Mouse (Mus musculus): ENCODE results near the gene Adamts1. TPM values are rescaled to one million over a fixed set of nuclear protein-coding genes. Genes with fewer than 3 reads are reported as not detected.

Gene Adamts1
- polyA plus RNA-seq, 1 experiment = 29.3 TPM

DNA sequence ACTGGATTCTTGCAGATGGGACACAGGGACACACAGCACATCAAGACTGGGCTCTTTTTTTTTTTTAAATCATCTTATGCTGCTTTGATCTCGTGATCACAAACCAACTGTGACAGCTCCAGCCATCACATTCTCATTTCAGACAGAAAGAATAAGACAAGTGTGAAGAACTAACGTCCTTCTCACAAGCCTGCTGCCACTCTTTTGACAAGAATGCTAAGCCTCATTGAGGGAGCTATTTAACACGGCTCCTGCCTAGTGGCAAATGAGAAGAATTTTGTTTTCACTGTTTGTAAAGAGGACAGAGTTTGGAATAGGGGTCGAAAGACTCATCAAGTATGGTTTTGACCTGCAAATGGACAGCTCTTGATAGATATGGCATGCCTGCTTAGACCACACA lies 35.6 kb downstream of the Adamts1 start:
- DNase-seq = no peak
- WGBS = 66% methylated on average over 4 of the region's 4 CpGs
- no peak overlapping the region for H3K27ac ChIP-seq (ENCODE audit: insufficient read depth, low read depth, low read length)
- no peak overlapping the region for H3K4me3 ChIP-seq (ENCODE audit: insufficient read depth, low read depth, low read length)
- H3K27me3 ChIP-seq (replicated peaks; ENCODE audit: control insufficient read depth, insufficient read depth, low read length) = no peaks in the 10 kb centered on the region
- TF ChIP-seq POLR2A (IDR thresholded peaks at IDR 0.05; ENCODE audit: low read depth, low read length) = no peak
- TF ChIP-seq CTCF (conservative IDR thresholded peaks at IDR 0.05; ENCODE audit: insufficient read depth, insufficient read length, low read depth, low read length) = no peak
- H3K4me1 ChIP-seq (ENCODE audit: control insufficient read depth, insufficient read depth, low read length) = no peaks in the 10 kb centered on the region
- H3K36me3 ChIP-seq (ENCODE audit: control insufficient read depth, insufficient read depth, low read length) = no peaks in the 10 kb centered on the region

DNA sequence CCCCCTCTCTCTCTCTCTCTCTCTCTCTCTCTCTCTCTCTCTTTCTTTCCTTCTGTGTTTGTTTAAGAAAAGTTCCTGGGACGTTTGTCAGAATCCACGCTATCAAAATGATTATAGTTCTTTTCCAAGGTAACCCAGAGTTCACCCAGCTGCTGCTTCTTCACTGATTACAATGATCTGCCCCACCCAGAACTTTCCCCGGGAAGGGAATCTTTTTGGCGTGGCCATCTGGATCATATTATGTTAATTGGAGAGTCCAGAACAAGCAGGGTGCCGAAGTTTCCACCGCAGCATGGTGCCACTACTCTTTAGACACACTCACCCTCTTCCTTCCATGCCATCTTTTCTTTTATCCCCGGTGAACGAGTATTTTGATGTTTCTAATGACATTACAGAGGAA lies 37.2 kb downstream of the Adamts1 start:
- TF ChIP-seq POLR2A (IDR thresholded peaks at IDR 0.05; ENCODE audit: low read depth, low read length) = no peak
- TF ChIP-seq CTCF (conservative IDR thresholded peaks at IDR 0.05; ENCODE audit: insufficient read depth, insufficient read length, low read depth, low read length) = no peak
- 42% methylated on average over 8 of the region's 8 CpGs for WGBS
- Histone ChIP-seq H3K27ac (ENCODE audit: insufficient read depth, low read depth, low read length) (no peak overlapping the region), H3K4me1 (ENCODE audit: control insufficient read depth, insufficient read depth, low read length) (no peaks in the 10 kb centered on the region), H3K27me3 (replicated peaks; ENCODE audit: control insufficient read depth, insufficient read depth, low read length) (no peaks in the 10 kb centered on the region), H3K36me3 (ENCODE audit: control insufficient read depth, insufficient read depth, low read length) (no peaks in the 10 kb centered on the region), H3K4me3 (ENCODE audit: insufficient read depth, low read depth, low read length) (no peak overlapping the region)
- no peak for DNase-seq

DNA sequence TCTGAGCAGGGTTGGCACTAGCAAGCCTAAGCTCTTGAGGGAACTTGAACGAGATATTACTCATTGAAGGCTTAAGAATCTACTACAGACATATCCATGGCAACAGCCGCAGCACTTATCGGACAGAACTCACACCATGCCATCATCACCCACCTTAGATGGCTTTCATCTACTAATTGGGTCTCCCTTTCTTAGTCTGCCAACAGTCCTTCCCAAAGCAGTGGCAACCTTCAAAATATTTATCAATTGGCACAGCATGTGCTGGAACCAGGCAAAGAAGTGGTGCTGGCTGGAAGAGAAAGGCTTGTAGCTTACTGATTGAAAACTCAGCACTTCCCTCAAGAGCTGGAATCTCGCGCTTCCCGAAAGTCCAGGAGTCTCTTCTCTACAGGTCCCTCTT lies 37.7 kb downstream of the Adamts1 start:
- TF ChIP-seq POLR2A (IDR thresholded peaks at IDR 0.05; ENCODE audit: low read depth, low read length) = no peak
- TF ChIP-seq CTCF (conservative IDR thresholded peaks at IDR 0.05; ENCODE audit: insufficient read depth, insufficient read length, low read depth, low read length) = no peak
- no peak for DNase-seq
- H3K27ac ChIP-seq (ENCODE audit: insufficient read depth, low read depth, low read length) = no peak overlapping the region
- no peaks in the 10 kb centered on the region for H3K27me3 ChIP-seq (replicated peaks; ENCODE audit: control insufficient read depth, insufficient read depth, low read length)
- no peaks in the 10 kb centered on the region for H3K36me3 ChIP-seq (ENCODE audit: control insufficient read depth, insufficient read depth, low read length)
- H3K4me1 ChIP-seq (ENCODE audit: control insufficient read depth, insufficient read depth, low read length) = no peaks in the 10 kb centered on the region
- no peak overlapping the region for H3K4me3 ChIP-seq (ENCODE audit: insufficient read depth, low read depth, low read length)
- WGBS = 92% methylated on average over 6 of the region's 6 CpGs

DNA sequence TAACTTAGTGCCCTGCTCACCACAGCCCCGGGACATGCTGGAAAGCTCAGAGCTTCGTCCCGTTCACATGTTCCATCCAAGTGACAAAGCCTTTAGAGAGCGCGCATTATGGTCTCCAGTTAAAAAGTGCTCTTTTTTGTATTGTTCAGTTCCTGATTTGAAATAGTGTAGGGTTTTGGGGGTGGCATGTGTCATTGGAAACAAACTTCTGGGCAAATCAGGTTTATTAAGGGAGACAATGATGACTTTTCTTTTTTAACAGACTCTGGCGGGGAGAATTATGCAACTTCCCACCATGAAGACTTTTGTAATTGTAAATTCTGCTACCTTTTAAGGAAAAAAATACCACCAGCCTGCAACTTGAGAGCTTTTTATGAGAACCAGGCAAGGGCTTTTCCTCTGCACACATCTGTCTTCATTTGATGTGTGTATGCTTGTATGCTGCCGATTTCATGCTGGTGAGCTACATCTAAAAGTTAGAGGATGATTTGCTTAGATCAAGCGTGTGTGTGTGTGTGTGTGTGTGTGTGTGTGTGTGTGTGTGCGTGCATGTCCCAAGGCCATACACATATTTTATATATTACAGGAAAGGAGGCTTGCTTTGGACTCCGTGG lies 40.8 kb downstream of the Adamts1 start:
- TF ChIP-seq CTCF (conservative IDR thresholded peaks at IDR 0.05; ENCODE audit: insufficient read depth, insufficient read length, low read depth, low read length) = no peak
- no peak for TF ChIP-seq POLR2A (IDR thresholded peaks at IDR 0.05; ENCODE audit: low read depth, low read length)
- Histone ChIP-seq H3K4me1 (ENCODE audit: control insufficient read depth, insufficient read depth, low read length) (no peaks in the 10 kb centered on the region), H3K36me3 (ENCODE audit: control insufficient read depth, insufficient read depth, low read length) (no peaks in the 10 kb centered on the region), H3K27ac (ENCODE audit: insufficient read depth, low read depth, low read length) (no peak overlapping the region), H3K27me3 (replicated peaks; ENCODE audit: control insufficient read depth, insufficient read depth, low read length) (no peaks in the 10 kb centered on the region), H3K4me3 (ENCODE audit: insufficient read depth, low read depth, low read length) (no peak overlapping the region)
- 89% methylated on average over 10 of the region's 10 CpGs for WGBS
- DNase-seq = no peak

DNA sequence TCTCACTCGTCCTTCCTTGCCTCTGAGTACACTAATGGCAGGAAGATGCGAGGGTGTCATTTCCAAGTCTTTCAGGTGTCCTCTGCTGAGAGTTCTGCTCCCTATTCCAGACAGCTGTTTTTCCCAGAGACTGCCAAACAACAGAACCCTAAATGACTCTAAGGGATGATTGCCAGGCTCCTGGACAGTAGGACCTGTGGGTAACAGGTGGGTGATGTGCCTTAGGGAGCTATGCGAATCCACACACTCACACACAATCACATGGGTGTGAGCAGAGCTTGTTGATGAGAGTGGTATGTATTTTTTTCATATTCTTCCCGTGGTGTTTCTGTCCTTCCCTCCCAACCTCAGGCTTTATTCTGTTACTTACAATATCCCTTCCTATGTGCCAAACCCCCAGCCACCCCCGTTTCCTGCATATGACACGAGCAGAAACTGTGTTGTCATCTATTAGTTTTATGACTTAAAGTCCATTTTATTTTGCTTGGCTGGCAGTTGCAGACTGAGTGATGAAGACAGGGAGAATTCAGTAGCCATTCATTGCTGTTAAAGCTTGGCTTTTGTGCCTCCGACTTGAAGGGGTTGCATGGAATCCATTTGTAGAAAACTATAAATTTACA lies 41.8 kb downstream of the Adamts1 start:
- H3K36me3 ChIP-seq (ENCODE audit: control insufficient read depth, insufficient read depth, low read length) = no peaks in the 10 kb centered on the region
- no peaks in the 10 kb centered on the region for H3K27me3 ChIP-seq (replicated peaks; ENCODE audit: control insufficient read depth, insufficient read depth, low read length)
- WGBS = 54% methylated on average over 7 of the region's 7 CpGs
- DNase-seq = peak; percentile 20
- no peak overlapping the region for H3K27ac ChIP-seq (ENCODE audit: insufficient read depth, low read depth, low read length)
- H3K4me1 ChIP-seq (ENCODE audit: control insufficient read depth, insufficient read depth, low read length) = no peaks in the 10 kb centered on the region
- H3K4me3 ChIP-seq (ENCODE audit: insufficient read depth, low read depth, low read length) = no peak overlapping the region
- TF ChIP-seq POLR2A (IDR thresholded peaks at IDR 0.05; ENCODE audit: low read depth, low read length) (no peak), CTCF (conservative IDR thresholded peaks at IDR 0.05; ENCODE audit: insufficient read depth, insufficient read length, low read depth, low read length) (no peak)

DNA sequence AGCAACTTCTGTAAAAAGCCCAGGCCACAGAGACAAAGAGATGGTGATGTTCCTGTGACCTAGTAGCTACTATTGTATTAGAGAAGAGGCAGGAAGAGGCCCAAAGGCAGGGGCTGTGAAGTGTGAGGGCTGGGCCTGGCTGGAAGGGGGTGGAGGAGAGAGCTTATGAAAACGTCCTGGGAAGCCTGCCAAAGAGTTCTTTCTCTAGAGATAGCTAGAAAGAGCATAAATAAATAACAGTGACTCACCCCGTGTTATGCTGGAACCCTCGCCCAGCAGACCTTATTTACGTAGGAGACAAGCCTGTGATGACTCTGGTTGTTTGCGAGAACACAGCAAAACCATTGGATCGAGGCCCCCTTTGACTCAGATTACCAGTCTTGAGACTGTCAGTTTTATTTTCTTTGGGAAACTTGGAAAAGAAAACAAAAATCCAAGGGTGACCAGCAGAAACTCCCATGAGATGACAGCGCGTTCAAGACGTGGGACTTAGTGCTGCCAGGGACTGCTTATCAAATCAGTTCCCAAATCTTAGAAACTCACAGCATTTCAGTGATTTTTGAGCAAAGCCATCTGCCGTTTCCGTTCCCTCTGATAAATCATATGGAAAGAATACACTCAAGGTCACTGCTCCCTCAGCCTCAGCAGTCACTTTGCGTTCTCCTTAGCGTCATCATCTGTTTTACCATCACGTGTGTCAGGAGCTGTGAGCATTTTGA lies 46.7 kb downstream of the Adamts1 start:
- Histone ChIP-seq H3K27ac (ENCODE audit: insufficient read depth, low read depth, low read length) (peak overlapping the region; percentile 30; the same call in 1 of the 2 replicates), H3K27me3 (replicated peaks; ENCODE audit: control insufficient read depth, insufficient read depth, low read length) (no peaks in the 10 kb centered on the region), H3K36me3 (ENCODE audit: control insufficient read depth, insufficient read depth, low read length) (no peaks in the 10 kb centered on the region), H3K4me1 (ENCODE audit: control insufficient read depth, insufficient read depth, low read length) (no peaks in the 10 kb centered on the region), H3K4me3 (ENCODE audit: insufficient read depth, low read depth, low read length) (no peak overlapping the region)
- WGBS = 22% methylated on average over 14 of the region's 14 CpGs
- no peak for TF ChIP-seq POLR2A (IDR thresholded peaks at IDR 0.05; ENCODE audit: low read depth, low read length)
- no peak for TF ChIP-seq CTCF (conservative IDR thresholded peaks at IDR 0.05; ENCODE audit: insufficient read depth, insufficient read length, low read depth, low read length)
- peak; percentile 81 for DNase-seq

DNA sequence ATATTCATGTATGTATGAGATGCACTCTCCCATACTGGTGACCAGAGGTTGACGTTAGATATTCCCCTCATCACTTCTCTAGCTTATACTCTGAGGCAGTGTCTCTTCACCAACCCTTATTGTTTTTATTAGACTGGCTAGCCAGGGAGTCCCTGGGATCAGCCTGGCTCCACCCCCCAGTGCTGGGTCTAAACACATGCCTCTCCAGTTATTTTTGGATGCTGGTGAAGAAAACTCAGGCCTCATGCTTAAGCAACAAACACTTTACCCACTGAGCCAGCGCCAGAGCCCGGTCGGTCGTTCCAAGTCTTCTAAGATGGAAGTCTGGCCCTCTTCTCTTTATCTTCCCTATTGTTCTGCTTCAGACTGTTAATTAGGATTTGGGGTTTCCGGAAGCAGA lies 53.6 kb downstream of the Adamts1 start:
- no peaks in the 10 kb centered on the region for H3K27me3 ChIP-seq (replicated peaks; ENCODE audit: control insufficient read depth, insufficient read depth, low read length)
- peaks cover 2% of the 10 kb centered on the region; the same call in 1 of the 2 replicates for H3K4me1 ChIP-seq (ENCODE audit: control insufficient read depth, insufficient read depth, low read length)
- H3K36me3 ChIP-seq (ENCODE audit: control insufficient read depth, insufficient read depth, low read length) = no peaks in the 10 kb centered on the region
- 89% methylated on average over 6 of the region's 6 CpGs for WGBS
- peak; percentile 12 for DNase-seq
- no peak for TF ChIP-seq CTCF (conservative IDR thresholded peaks at IDR 0.05; ENCODE audit: insufficient read depth, insufficient read length, low read depth, low read length)
- no peak for TF ChIP-seq POLR2A (IDR thresholded peaks at IDR 0.05; ENCODE audit: low read depth, low read length)
- H3K4me3 ChIP-seq (ENCODE audit: insufficient read depth, low read depth, low read length) = no peak overlapping the region
- no peak overlapping the region for H3K27ac ChIP-seq (ENCODE audit: insufficient read depth, low read depth, low read length)
